Mouse (Mus musculus): ENCODE results near the gene Gdpgp1. TPM values are rescaled to one million over a fixed set of nuclear protein-coding genes. Genes with fewer than 3 reads are reported as not detected.

Gdpgp1 gene
- polyA plus RNA-seq, 1 experiment, result 5.3 TPM

DNA sequence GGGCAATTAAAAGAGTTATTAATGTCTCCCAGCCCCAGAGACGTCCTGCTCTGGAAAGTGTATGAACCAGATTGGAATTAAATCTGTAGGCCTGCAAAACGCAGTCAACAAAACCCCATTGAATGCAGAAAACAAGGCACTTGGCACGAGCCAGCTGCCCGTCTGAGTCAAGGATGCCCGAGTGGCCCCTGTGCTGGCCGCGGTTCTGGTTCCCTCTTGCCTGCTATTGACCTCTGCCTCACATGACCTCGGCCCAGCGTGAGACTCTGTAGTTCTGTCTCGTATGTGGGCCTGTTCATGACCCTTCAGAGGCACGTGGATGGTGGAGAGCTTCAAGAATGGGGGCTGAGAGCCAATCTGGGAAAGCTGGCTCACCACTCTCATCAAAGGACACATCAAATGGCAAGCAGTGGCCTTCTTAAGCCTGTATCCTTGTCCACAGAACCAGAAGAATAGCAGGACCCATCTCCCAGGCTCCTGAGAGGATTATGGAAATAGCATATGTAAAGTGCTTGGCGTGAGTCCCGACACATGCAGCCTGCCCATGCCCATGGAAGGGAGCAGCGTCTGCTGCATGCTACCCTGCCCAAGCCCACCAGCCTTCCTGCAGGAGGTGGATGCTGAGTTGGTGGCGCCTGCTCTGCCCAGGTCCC lies 30.7 kb upstream of the Gdpgp1 start:
- no peak for TF ChIP-seq POLR2A (IDR thresholded peaks at IDR 0.05; ENCODE audit: control insufficient read depth, extremely low read depth, insufficient read depth, low read length, poor library complexity)
- no peak for TF ChIP-seq CTCF (IDR thresholded peaks at IDR 0.05; ENCODE audit: borderline replicate concordance, control insufficient read depth, extremely low read depth, insufficient read depth, low read length, poor library complexity)
- Histone ChIP-seq H3K27me3 (ENCODE audit: control insufficient read depth, insufficient read depth, low read length) (no peaks in the 10 kb centered on the region), H3K4me3 (ENCODE audit: control insufficient read depth, insufficient read depth, low read length) (no peak overlapping the region), H3K4me1 (replicated peaks; ENCODE audit: control insufficient read depth, insufficient read depth, low read length) (peaks cover 76% of the 10 kb centered on the region), H3K36me3 (ENCODE audit: control insufficient read depth, insufficient read depth, low read length) (no peaks in the 10 kb centered on the region), H3K27ac (ENCODE audit: control insufficient read depth, insufficient read depth, low read length) (no peak overlapping the region)
- DNase-seq, result no peak
- WGBS, result 96% methylated on average over 15 of the region's 15 CpGs

- H3K36me3 ChIP-seq (ENCODE audit: control insufficient read depth, insufficient read depth, low read length), result no peaks in the 10 kb centered on the region
Observed at GRCm38 (mm10) chr7:80202961-80203360, 29.7 kb upstream of the Gdpgp1 start.

DNA sequence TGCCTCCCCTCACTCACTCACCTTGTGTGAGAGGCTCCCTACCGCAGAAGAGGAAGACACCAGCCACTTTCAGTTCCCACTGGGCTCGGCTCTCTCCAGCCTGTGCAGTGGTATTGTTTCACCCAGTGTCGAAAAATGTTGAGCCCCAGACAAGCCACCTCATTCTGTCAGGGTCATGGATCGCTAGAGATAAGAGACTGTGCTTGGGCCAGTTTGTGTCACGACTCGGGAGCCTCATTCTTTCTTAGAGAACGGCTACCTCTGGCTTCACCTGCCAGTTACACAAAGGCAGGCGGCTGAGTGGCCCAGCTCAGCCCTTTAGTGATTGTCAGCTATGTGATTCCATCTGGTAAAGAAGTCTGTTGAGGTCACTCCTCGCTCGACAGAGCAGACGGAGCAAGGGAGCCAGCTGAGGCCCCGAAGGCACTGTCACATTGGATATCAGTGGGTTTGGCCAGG lies 29.0 kb upstream of the Gdpgp1 start:
- TF ChIP-seq POLR2A (IDR thresholded peaks at IDR 0.05; ENCODE audit: control insufficient read depth, extremely low read depth, insufficient read depth, low read length, poor library complexity), result no peak
- TF ChIP-seq CTCF (IDR thresholded peaks at IDR 0.05; ENCODE audit: borderline replicate concordance, control insufficient read depth, extremely low read depth, insufficient read depth, low read length, poor library complexity), result no peak
- Histone ChIP-seq H3K36me3 (ENCODE audit: control insufficient read depth, insufficient read depth, low read length) (no peaks in the 10 kb centered on the region), H3K4me3 (ENCODE audit: control insufficient read depth, insufficient read depth, low read length) (no peak overlapping the region), H3K27ac (ENCODE audit: control insufficient read depth, insufficient read depth, low read length) (no peak overlapping the region), H3K4me1 (replicated peaks; ENCODE audit: control insufficient read depth, insufficient read depth, low read length) (peaks cover 86% of the 10 kb centered on the region), H3K27me3 (ENCODE audit: control insufficient read depth, insufficient read depth, low read length) (no peaks in the 10 kb centered on the region)
- 26% methylated on average over 12 of the region's 12 CpGs for whole genome bisulfite sequencing
- DNase-seq, result no peak

More at GRCm38 (mm10) chr7:80202961-80203360, 29.7 kb upstream of the Gdpgp1 start:
- no peak for TF ChIP-seq POLR2A (IDR thresholded peaks at IDR 0.05; ENCODE audit: control insufficient read depth, extremely low read depth, insufficient read depth, low read length, poor library complexity)
- TF ChIP-seq CTCF (IDR thresholded peaks at IDR 0.05; ENCODE audit: borderline replicate concordance, control insufficient read depth, extremely low read depth, insufficient read depth, low read length, poor library complexity), result no peak
- Histone ChIP-seq H3K4me1 (replicated peaks; ENCODE audit: control insufficient read depth, insufficient read depth, low read length) (peaks cover 79% of the 10 kb centered on the region), H3K27ac (ENCODE audit: control insufficient read depth, insufficient read depth, low read length) (no peak overlapping the region), H3K4me3 (ENCODE audit: control insufficient read depth, insufficient read depth, low read length) (no peak overlapping the region), H3K27me3 (ENCODE audit: control insufficient read depth, insufficient read depth, low read length) (no peaks in the 10 kb centered on the region)
- WGBS, result 76% methylated on average over 5 of the region's 5 CpGs
- DNase-seq, result no peak

DNA sequence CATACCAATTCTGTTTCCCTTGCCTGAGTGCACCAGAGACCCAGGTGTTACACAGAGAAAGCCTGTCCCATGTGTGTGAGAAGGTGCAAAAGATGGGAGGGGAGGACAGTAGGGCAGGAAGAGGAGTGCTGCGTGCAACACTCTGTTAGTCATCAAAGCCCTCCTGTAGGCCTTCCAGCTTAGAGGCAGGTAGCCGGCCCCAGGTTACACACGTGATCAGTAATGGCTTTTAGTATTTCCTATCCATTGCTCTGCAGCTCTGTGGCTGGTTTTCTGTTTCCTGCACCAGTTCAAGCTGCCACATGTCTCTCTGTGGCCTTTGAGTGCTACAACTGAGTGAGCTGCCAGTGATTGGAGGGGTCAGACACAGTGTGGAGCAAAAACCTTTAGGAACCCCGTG lies 28.3 kb upstream of the Gdpgp1 start:
- Histone ChIP-seq H3K36me3 (ENCODE audit: control insufficient read depth, insufficient read depth, low read length) (no peaks in the 10 kb centered on the region), H3K27me3 (ENCODE audit: control insufficient read depth, insufficient read depth, low read length) (no peaks in the 10 kb centered on the region), H3K27ac (ENCODE audit: control insufficient read depth, insufficient read depth, low read length) (peak overlapping the region; percentile 15; the same call in 1 of the 2 replicates), H3K4me3 (ENCODE audit: control insufficient read depth, insufficient read depth, low read length) (no peak overlapping the region), H3K4me1 (replicated peaks; ENCODE audit: control insufficient read depth, insufficient read depth, low read length) (peaks cover 88% of the 10 kb centered on the region)
- TF ChIP-seq POLR2A (IDR thresholded peaks at IDR 0.05; ENCODE audit: control insufficient read depth, extremely low read depth, insufficient read depth, low read length, poor library complexity) (no peak), CTCF (IDR thresholded peaks at IDR 0.05; ENCODE audit: borderline replicate concordance, control insufficient read depth, extremely low read depth, insufficient read depth, low read length, poor library complexity) (no peak)
- WGBS, result 8% methylated on average over 4 of the region's 4 CpGs
- DNase-seq, result no peak

- no peaks in the 10 kb centered on the region for H3K27me3 ChIP-seq (ENCODE audit: control insufficient read depth, insufficient read depth, low read length)
- H3K4me3 ChIP-seq (ENCODE audit: control insufficient read depth, insufficient read depth, low read length), result no peak overlapping the region
- no peak overlapping the region for H3K27ac ChIP-seq (ENCODE audit: control insufficient read depth, insufficient read depth, low read length)
- no peaks in the 10 kb centered on the region for H3K36me3 ChIP-seq (ENCODE audit: control insufficient read depth, insufficient read depth, low read length)
- DNase-seq, result peak; percentile 52
- 9% methylated on average over 7 of the region's 7 CpGs for WGBS
- TF ChIP-seq CTCF (IDR thresholded peaks at IDR 0.05; ENCODE audit: borderline replicate concordance, control insufficient read depth, extremely low read depth, insufficient read depth, low read length, poor library complexity) (no peak), POLR2A (IDR thresholded peaks at IDR 0.05; ENCODE audit: control insufficient read depth, extremely low read depth, insufficient read depth, low read length, poor library complexity) (no peak)
- peaks cover 87% of the 10 kb centered on the region for H3K4me1 ChIP-seq (replicated peaks; ENCODE audit: control insufficient read depth, insufficient read depth, low read length)
Observed at GRCm38 (mm10) chr7:80204961-80205360, 27.7 kb upstream of the Gdpgp1 start.

DNA sequence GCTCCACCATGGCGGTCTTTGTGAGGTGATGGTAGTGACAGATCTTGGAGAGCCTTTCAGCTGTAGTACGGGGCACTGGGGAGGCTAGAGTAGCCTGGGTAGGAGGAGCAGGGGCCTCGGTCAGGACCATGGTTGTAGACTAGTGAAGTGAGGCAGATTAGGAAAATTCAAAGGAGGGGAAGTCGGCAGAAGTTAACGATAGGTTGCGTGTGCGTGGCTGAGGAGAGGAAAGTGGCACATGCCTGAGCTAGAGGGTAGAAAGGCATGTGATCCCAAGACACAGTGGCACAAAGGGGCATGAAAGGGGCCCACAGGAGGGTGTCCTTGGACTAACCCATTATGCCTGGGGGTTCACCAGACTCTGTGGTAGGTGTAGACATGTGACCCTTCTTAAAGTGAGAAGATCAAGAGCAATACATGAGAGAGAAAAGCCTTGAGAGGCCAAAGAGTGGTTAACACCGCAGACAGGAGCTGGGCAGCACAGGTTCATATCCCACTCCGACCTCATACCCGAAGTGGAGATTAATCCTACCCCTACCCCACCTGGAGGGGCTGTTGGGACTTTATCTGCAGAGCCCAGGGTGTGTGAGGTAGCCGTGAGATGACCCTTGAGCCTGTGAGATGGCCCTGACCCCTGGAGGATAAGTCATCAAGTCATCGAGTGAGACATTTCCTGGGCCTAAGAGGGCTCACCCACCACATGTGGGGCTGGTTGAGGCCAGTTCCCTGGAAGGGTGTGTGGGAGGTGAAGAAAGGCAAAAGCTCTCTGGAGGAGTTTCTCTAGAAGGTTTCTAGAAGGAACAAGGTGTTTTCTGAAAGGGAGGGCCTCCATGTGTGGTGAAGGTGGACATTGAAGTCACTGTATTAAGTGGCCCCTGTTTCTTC lies 26.7 kb upstream of the Gdpgp1 start:
- WGBS, result 64% methylated on average over 12 of the region's 12 CpGs

More for the DNA sequence above, 26.7 kb upstream of the Gdpgp1 start:
- TF ChIP-seq CTCF (IDR thresholded peaks at IDR 0.05; ENCODE audit: borderline replicate concordance, control insufficient read depth, extremely low read depth, insufficient read depth, low read length, poor library complexity) (no peak), POLR2A (IDR thresholded peaks at IDR 0.05; ENCODE audit: control insufficient read depth, extremely low read depth, insufficient read depth, low read length, poor library complexity) (no peak)
- Histone ChIP-seq H3K27me3 (ENCODE audit: control insufficient read depth, insufficient read depth, low read length) (no peaks in the 10 kb centered on the region), H3K27ac (ENCODE audit: control insufficient read depth, insufficient read depth, low read length) (no peak overlapping the region), H3K4me1 (replicated peaks; ENCODE audit: control insufficient read depth, insufficient read depth, low read length) (peaks cover 86% of the 10 kb centered on the region), H3K36me3 (ENCODE audit: control insufficient read depth, insufficient read depth, low read length) (no peaks in the 10 kb centered on the region), H3K4me3 (ENCODE audit: control insufficient read depth, insufficient read depth, low read length) (no peak overlapping the region)
- DNase-seq, result no peak
